Mouse (Mus musculus) limb, embryonic 14.5 days (tissue): ENCODE data around the gene Coq2. TPM values are rescaled to one million over a fixed set of nuclear protein-coding genes. Genes with fewer than 3 reads are reported as not detected.

Experiments
- ATAC-seq: fragments of 200-750 bp; cut with Nextera tagmentation; 2 replicates; pipeline ENCODE4 v1.8.0; 2017; ENCODE audit warnings: low read depth, moderate number of reproducible peaks, moderate TSS enrichment; ENCODE audit not compliant: low FRiP score
- DNase-seq: peaks from one replicate; pipeline ENCODE4 v3.0.0-alpha.2; 2015; ENCODE audit warnings: low spot score
- H3K27ac ChIP-seq: fragments of 300-500 bp; sonication (generic); replicated peaks from 2 replicates; pipeline ENCODE4 v1.5.1; 2014; ENCODE audit warnings: low read depth, mild to moderate bottlenecking, low read length, moderate library complexity, mixed read lengths
- H3K27me3 ChIP-seq: fragments of 300-500 bp; sonication (generic); 2 replicates; pipeline ENCODE4 v1.6.1; 2014; ENCODE audit warnings: low read length, mixed read lengths; ENCODE audit not compliant: control insufficient read depth, insufficient read depth
- H3K36me3 ChIP-seq: fragments of 300-500 bp; sonication (generic); 2 replicates; pipeline ENCODE4 v1.6.1; 2014; ENCODE audit warnings: mild to moderate bottlenecking, low read length, moderate library complexity, mixed read lengths; ENCODE audit not compliant: control insufficient read depth, insufficient read depth
- H3K4me1 ChIP-seq: fragments of 300-500 bp; sonication (generic); 2 replicates; pipeline ENCODE4 v1.6.1; 2014; ENCODE audit warnings: antibody characterized with exemption, low read length, mixed read lengths; ENCODE audit not compliant: control insufficient read depth, insufficient read depth
- H3K4me2 ChIP-seq: fragments of 300-500 bp; sonication (generic); replicated peaks from 2 replicates; pipeline ENCODE4 v1.6.1; 2014; ENCODE audit warnings: low read depth, mild to moderate bottlenecking, low read length, moderate library complexity; ENCODE audit not compliant: severe bottlenecking
- H3K4me3 ChIP-seq: fragments of 300-500 bp; sonication (generic); replicated peaks from 2 replicates; pipeline ENCODE4 v1.5.1; 2014; ENCODE audit warnings: low read length
- H3K9ac ChIP-seq: fragments of 300-500 bp; sonication (generic); 2 replicates; pipeline ENCODE4 v1.6.1; 2014; ENCODE audit warnings: mild to moderate bottlenecking, low read depth, low read length, moderate library complexity; ENCODE audit not compliant: severe bottlenecking
- H3K9me3 ChIP-seq: fragments of 300-500 bp; sonication (generic); 2 replicates; pipeline ENCODE4 v1.6.1; 2016; ENCODE audit warnings: low read length; ENCODE audit not compliant: control insufficient read depth
- POLR2A ChIP-seq: fragments of 200-500 bp; IDR thresholded peaks from 2 replicates; pipeline ENCODE4 v1.8.0; 2012; ENCODE audit warnings: inconsistent platforms, mild to moderate bottlenecking, moderate library complexity, borderline replicate concordance; ENCODE audit not compliant: insufficient read depth, insufficient read length; ENCODE audit errors: extremely low read depth
- WGBS: fragments of 180-500 bp; shearing (Covaris S2); extraction: QIAGEN DNeasy Blood & Tissue Kit; methylation state at CpG from one replicate; pipeline ENCODE4 v1.1.7; 2014; 5-methylcytosine and 5-hydroxymethylcytosine counted together
- polyA plus RNA-seq, 2 experiments: library from polyadenylated mRNA; depleted of rRNA in 1 of 2; stranded (reverse) in 1 of 2; unstranded in 1 of 2; fragments of >200 nt; fragmentation: Nextera tagmentation in 1 of 2; extraction: Ambion mirVana in 1 of 2; gene quantifications; 2 replicates each; pipeline versions ENCODE4 v1.2.1 to v1.2.3; 2012 to 2014

Gene Coq2
- polyA plus RNA-seq, 2 experiments = 56.2 to 91.2 TPM

- DNase-seq = peak; percentile 27
- H3K4me2 ChIP-seq = no peak overlapping the region
- H3K27me3 ChIP-seq = no peaks in the 10 kb centered on the region
- no peak for ATAC-seq
- no peak overlapping the region for H3K9ac ChIP-seq
- no peak for TF ChIP-seq POLR2A
- H3K9me3 ChIP-seq = no peaks in the 10 kb centered on the region
- no peaks in the 10 kb centered on the region for H3K36me3 ChIP-seq
- H3K4me1 ChIP-seq = no peaks in the 10 kb centered on the region
- no peak overlapping the region for H3K4me3 ChIP-seq
- no peak overlapping the region for H3K27ac ChIP-seq
- WGBS = 60% methylated on average over 6 of the region's 6 CpGs
Observed at GRCm38 (mm10) chr5:100626526-100626925, 48.4 kb downstream of the Coq2 start.

GRCm38 (mm10) chr5:100624743-100625360, 50.1 kb downstream of the Coq2 start:
- H3K4me3 ChIP-seq = no peak overlapping the region
- ATAC-seq = no peak
- no peaks in the 10 kb centered on the region for H3K9me3 ChIP-seq
- H3K36me3 ChIP-seq = no peaks in the 10 kb centered on the region
- WGBS = 74% methylated on average over 9 of the region's 9 CpGs
- TF ChIP-seq POLR2A = no peak
- DNase-seq = no peak
- H3K9ac ChIP-seq = no peak overlapping the region
- no peak overlapping the region for H3K27ac ChIP-seq
- no peaks in the 10 kb centered on the region for H3K4me1 ChIP-seq
- H3K4me2 ChIP-seq = no peak overlapping the region
- H3K27me3 ChIP-seq = no peaks in the 10 kb centered on the region

- TF ChIP-seq POLR2A = no peak
- ATAC-seq = no peak
- WGBS = 89% methylated on average over 12 of the region's 12 CpGs
Observed at GRCm38 (mm10) chr5:100622509-100623163, 52.3 kb downstream of the Coq2 start.

GRCm38 (mm10) chr5:100621876-100622508, 52.9 kb downstream of the Coq2 start:
- H3K36me3 ChIP-seq = no peaks in the 10 kb centered on the region
- no peak for TF ChIP-seq POLR2A
- H3K27ac ChIP-seq = no peak overlapping the region
- 54% methylated on average over 8 of the region's 8 CpGs for WGBS
- H3K4me3 ChIP-seq = no peak overlapping the region
- H3K4me2 ChIP-seq = no peak overlapping the region
- DNase-seq = no peak
- no peak overlapping the region for H3K9ac ChIP-seq
- no peaks in the 10 kb centered on the region for H3K9me3 ChIP-seq
- ATAC-seq = no peak
- no peaks in the 10 kb centered on the region for H3K4me1 ChIP-seq
- H3K27me3 ChIP-seq = no peaks in the 10 kb centered on the region

More at GRCm38 (mm10) chr5:100622509-100623163, 52.3 kb downstream of the Coq2 start:
- H3K9ac ChIP-seq = no peak overlapping the region
- no peaks in the 10 kb centered on the region for H3K9me3 ChIP-seq
- no peak for DNase-seq
- no peaks in the 10 kb centered on the region for H3K27me3 ChIP-seq
- H3K36me3 ChIP-seq = no peaks in the 10 kb centered on the region
- H3K4me3 ChIP-seq = no peak overlapping the region
- H3K4me1 ChIP-seq = no peaks in the 10 kb centered on the region
- H3K27ac ChIP-seq = no peak overlapping the region
- no peak overlapping the region for H3K4me2 ChIP-seq

GRCm38 (mm10) chr5:100620952-100621351, 54.0 kb downstream of the Coq2 start:
- no peak overlapping the region for H3K4me3 ChIP-seq
- no peak for TF ChIP-seq POLR2A
- H3K4me2 ChIP-seq = no peak overlapping the region
- H3K4me1 ChIP-seq = no peaks in the 10 kb centered on the region
- H3K9me3 ChIP-seq = no peaks in the 10 kb centered on the region
- H3K9ac ChIP-seq = no peak overlapping the region
- DNase-seq = no peak
- H3K36me3 ChIP-seq = no peaks in the 10 kb centered on the region
- no peaks in the 10 kb centered on the region for H3K27me3 ChIP-seq
- WGBS = 52% methylated on average over 9 of the region's 9 CpGs
- ATAC-seq = no peak
- H3K27ac ChIP-seq = no peak overlapping the region
